Mouse (Mus musculus) limb, embryonic 14.5 days (tissue): ENCODE data around the gene Ccdc85b. TPM values are rescaled to one million over a fixed set of nuclear protein-coding genes. Genes with fewer than 3 reads are reported as not detected.

ENCODE experiments used
- ATAC-seq: fragments of 200-750 bp; cut with Nextera tagmentation; 2 replicates; pipeline ENCODE4 v1.8.0; 2017; ENCODE audit warnings: low read depth, moderate number of reproducible peaks, moderate TSS enrichment; ENCODE audit not compliant: low FRiP score
- DNase-seq: peaks from one replicate; pipeline ENCODE4 v3.0.0-alpha.2; 2015; ENCODE audit warnings: low spot score
- H3K27ac ChIP-seq: fragments of 300-500 bp; sonication (generic); replicated peaks from 2 replicates; pipeline ENCODE4 v1.5.1; 2014; ENCODE audit warnings: low read depth, mild to moderate bottlenecking, low read length, moderate library complexity, mixed read lengths
- H3K27me3 ChIP-seq: fragments of 300-500 bp; sonication (generic); 2 replicates; pipeline ENCODE4 v1.6.1; 2014; ENCODE audit warnings: low read length, mixed read lengths; ENCODE audit not compliant: control insufficient read depth, insufficient read depth
- H3K36me3 ChIP-seq: fragments of 300-500 bp; sonication (generic); 2 replicates; pipeline ENCODE4 v1.6.1; 2014; ENCODE audit warnings: mild to moderate bottlenecking, low read length, moderate library complexity, mixed read lengths; ENCODE audit not compliant: control insufficient read depth, insufficient read depth
- H3K4me1 ChIP-seq: fragments of 300-500 bp; sonication (generic); 2 replicates; pipeline ENCODE4 v1.6.1; 2014; ENCODE audit warnings: antibody characterized with exemption, low read length, mixed read lengths; ENCODE audit not compliant: control insufficient read depth, insufficient read depth
- H3K4me2 ChIP-seq: fragments of 300-500 bp; sonication (generic); replicated peaks from 2 replicates; pipeline ENCODE4 v1.6.1; 2014; ENCODE audit warnings: low read depth, mild to moderate bottlenecking, low read length, moderate library complexity; ENCODE audit not compliant: severe bottlenecking
- H3K4me3 ChIP-seq: fragments of 300-500 bp; sonication (generic); replicated peaks from 2 replicates; pipeline ENCODE4 v1.5.1; 2014; ENCODE audit warnings: low read length
- H3K9ac ChIP-seq: fragments of 300-500 bp; sonication (generic); 2 replicates; pipeline ENCODE4 v1.6.1; 2014; ENCODE audit warnings: mild to moderate bottlenecking, low read depth, low read length, moderate library complexity; ENCODE audit not compliant: severe bottlenecking
- H3K9me3 ChIP-seq: fragments of 300-500 bp; sonication (generic); 2 replicates; pipeline ENCODE4 v1.6.1; 2016; ENCODE audit warnings: low read length; ENCODE audit not compliant: control insufficient read depth
- POLR2A ChIP-seq: fragments of 200-500 bp; IDR thresholded peaks from 2 replicates; pipeline ENCODE4 v1.8.0; 2012; ENCODE audit warnings: inconsistent platforms, mild to moderate bottlenecking, moderate library complexity, borderline replicate concordance; ENCODE audit not compliant: insufficient read depth, insufficient read length; ENCODE audit errors: extremely low read depth
- WGBS: fragments of 180-500 bp; shearing (Covaris S2); extraction: QIAGEN DNeasy Blood & Tissue Kit; methylation state at CpG from one replicate; pipeline ENCODE4 v1.1.7; 2014; 5-methylcytosine and 5-hydroxymethylcytosine counted together
- polyA plus RNA-seq, 2 experiments: library from polyadenylated mRNA; depleted of rRNA in 1 of 2; stranded (reverse) in 1 of 2; unstranded in 1 of 2; fragments of >200 nt; fragmentation: Nextera tagmentation in 1 of 2; extraction: Ambion mirVana in 1 of 2; gene quantifications; 2 replicates each; pipeline versions ENCODE4 v1.2.1 to v1.2.3; 2012 to 2014

Ccdc85b gene
- polyA plus RNA-seq, 2 experiments: 6.5 to 6.9 TPM

- Histone ChIP-seq H3K9me3 (no peaks in the 10 kb centered on the region), H3K4me3 (no peak overlapping the region), H3K27me3 (no peaks in the 10 kb centered on the region), H3K36me3 (peaks cover 61% of the 10 kb centered on the region), H3K4me1 (peaks cover 14% of the 10 kb centered on the region), H3K9ac (no peak overlapping the region), H3K4me2 (no peak overlapping the region), H3K27ac (no peak overlapping the region)
- TF ChIP-seq POLR2A: no peak
- DNase-seq (no peak), ATAC-seq (no peak)
- 91% methylated on average over 8 of the region's 8 CpGs for WGBS
Measured at GRCm38 (mm10) chr19:5485371-5485770, 27.7 kb upstream of the Ccdc85b start.

GRCm38 (mm10) chr19:5484496-5484895 lies 26.8 kb upstream of the Ccdc85b start:
- Histone ChIP-seq H3K4me3 (no peak overlapping the region), H3K27me3 (no peaks in the 10 kb centered on the region)
- TF ChIP-seq POLR2A: no peak

DNA sequence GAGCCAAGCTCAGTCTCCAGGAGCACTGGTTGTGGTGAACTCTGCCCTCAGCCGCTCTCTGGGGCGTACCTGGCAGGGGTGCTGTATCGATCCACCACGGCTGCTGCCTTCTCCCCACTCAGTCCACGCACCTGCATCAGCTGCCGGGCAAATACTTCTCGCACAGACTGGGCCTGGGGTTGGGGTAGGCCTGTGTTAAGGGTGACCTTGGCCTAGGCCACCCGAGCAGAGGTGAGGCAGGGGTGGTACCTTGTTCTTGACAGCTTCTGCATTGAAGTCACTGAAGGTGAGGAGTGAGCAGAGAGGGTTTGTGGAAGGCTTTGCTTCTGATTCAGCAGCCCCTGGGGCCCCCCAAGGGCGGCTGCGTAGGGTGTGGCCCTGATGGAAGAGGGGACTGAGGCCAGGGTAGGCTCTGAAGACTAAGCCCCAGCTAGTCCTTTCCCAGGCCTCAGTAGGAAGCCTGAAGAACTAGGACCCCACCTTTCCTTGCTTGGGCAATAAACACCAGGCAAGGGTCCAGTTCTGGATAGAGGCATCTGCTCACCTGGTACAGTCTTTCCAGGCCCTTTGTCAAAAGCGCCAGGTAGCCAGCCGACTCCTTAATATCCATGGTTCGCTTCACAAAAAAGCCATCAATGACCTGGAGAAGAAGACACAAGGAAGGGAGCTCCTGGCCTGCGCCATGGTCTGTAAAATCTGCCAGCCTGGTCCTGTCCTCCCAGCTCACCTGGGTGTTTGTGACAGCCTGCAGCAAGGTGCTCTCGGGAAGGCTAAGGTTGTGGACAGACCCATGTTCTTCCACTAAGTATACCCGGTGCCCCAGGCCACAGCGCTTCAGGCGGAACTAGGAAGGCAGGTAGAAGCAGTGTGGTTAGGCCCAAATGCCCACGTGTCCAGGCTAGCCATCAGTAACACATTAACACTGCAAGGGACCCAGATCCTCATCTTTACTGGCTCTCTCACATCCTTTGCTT lies 26.0 kb upstream of the Ccdc85b start:
- no peak for ATAC-seq
- peaks cover 8% of the 10 kb centered on the region; the same call in 1 of the 2 replicates for H3K4me1 ChIP-seq

More at GRCm38 (mm10) chr19:5484496-5484895, 26.8 kb upstream of the Ccdc85b start:
- 95% methylated on average over 5 of the region's 5 CpGs for WGBS
- Histone ChIP-seq H3K36me3 (peaks cover 69% of the 10 kb centered on the region), H3K9me3 (no peaks in the 10 kb centered on the region), H3K9ac (no peak overlapping the region), H3K4me1 (peaks cover 11% of the 10 kb centered on the region), H3K27ac (no peak overlapping the region), H3K4me2 (no peak overlapping the region)
- DNase-seq: no peak
- no peak for ATAC-seq

DNA sequence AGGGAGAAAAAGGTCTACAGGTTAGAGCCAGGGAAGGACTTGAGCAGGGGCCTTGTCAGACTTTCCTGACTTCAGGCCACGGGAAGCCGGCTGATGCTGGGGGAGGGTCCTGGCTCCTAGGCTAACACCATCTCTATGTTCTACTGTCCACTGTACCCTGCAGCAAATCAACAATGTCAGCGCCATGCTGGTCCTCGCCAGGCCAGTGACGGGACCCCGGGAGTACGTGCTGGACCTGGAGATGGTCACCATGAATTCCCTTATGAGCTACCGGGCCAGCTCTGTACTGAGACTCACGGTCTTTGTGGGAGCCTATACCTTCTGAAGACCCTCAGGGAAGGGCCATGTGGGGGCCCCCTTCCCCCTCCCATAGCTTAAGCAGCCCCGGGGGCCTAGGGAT lies 23.7 kb upstream of the Ccdc85b start:
- peaks cover under 1% of the 10 kb centered on the region; the same call in 1 of the 2 replicates for H3K4me1 ChIP-seq
- no peak overlapping the region for H3K27ac ChIP-seq
- H3K9me3 ChIP-seq: no peaks in the 10 kb centered on the region
- H3K27me3 ChIP-seq: no peaks in the 10 kb centered on the region
- ATAC-seq (no peak), DNase-seq (no peak)
- H3K4me3 ChIP-seq: no peak overlapping the region
- TF ChIP-seq POLR2A: no peak
- no peak overlapping the region for H3K4me2 ChIP-seq
- peaks cover 96% of the 10 kb centered on the region for H3K36me3 ChIP-seq
- 95% methylated on average over 10 of the region's 10 CpGs for WGBS
- no peak overlapping the region for H3K9ac ChIP-seq

More for the DNA sequence above, 26.0 kb upstream of the Ccdc85b start:
- H3K4me2 ChIP-seq: no peak overlapping the region
- H3K9ac ChIP-seq: no peak overlapping the region
- no peaks in the 10 kb centered on the region for H3K9me3 ChIP-seq
- H3K27me3 ChIP-seq: no peaks in the 10 kb centered on the region
- no peak for TF ChIP-seq POLR2A
- DNase-seq: no peak
- H3K36me3 ChIP-seq: peaks cover 77% of the 10 kb centered on the region
- H3K27ac ChIP-seq: no peak overlapping the region
- no peak overlapping the region for H3K4me3 ChIP-seq
- 92% methylated on average over 19 of the region's 19 CpGs for WGBS

DNA sequence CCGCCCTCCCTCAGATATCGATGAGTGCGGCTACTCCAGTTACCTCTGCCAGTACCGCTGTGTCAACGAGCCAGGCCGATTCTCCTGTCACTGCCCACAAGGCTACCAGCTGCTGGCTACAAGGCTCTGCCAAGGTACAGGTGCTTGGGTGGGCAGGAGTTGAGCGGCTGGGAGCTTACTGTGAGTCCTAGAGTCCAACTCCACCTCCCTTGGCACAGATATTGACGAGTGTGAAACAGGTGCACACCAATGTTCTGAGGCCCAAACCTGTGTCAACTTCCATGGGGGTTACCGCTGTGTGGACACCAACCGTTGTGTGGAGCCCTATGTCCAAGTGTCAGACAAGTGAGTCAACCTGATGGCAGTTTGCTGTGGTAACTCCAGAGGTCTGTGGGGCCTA lies 22.3 kb upstream of the Ccdc85b start:
- 91% methylated on average over 10 of the region's 10 CpGs for WGBS
- DNase-seq (no peak), ATAC-seq (no peak)

More for the DNA sequence above, 22.3 kb upstream of the Ccdc85b start:
- Histone ChIP-seq H3K4me3 (no peak overlapping the region), H3K9me3 (no peaks in the 10 kb centered on the region), H3K4me1 (peaks cover 9% of the 10 kb centered on the region), H3K36me3 (peaks cover 82% of the 10 kb centered on the region), H3K4me2 (no peak overlapping the region), H3K9ac (no peak overlapping the region), H3K27me3 (no peaks in the 10 kb centered on the region), H3K27ac (no peak overlapping the region)
- TF ChIP-seq POLR2A: no peak
